Mouse (Mus musculus) cerebellum, adult 2 months (tissue): ENCODE data around the gene Ttc8. TPM values are rescaled to one million over a fixed set of nuclear protein-coding genes. Genes with fewer than 3 reads are reported as not detected.

ENCODE experiments used
- DNase-seq, 2 experiments: peaks; one replicate each; pipeline ENCODE4 v3.0.0; 2021
- H3K27ac ChIP-seq: fragments of 200-500 bp; 2 replicates; pipeline ENCODE4 v1.5.1; 2012; ENCODE audit warnings: low read length, control low read depth, inconsistent platforms; ENCODE audit not compliant: insufficient read depth
- H3K27me3 ChIP-seq: fragments of 200-500 bp; 2 replicates; pipeline ENCODE4 v1.6.1; 2012; ENCODE audit warnings: inconsistent platforms, mild to moderate bottlenecking, low read length, moderate library complexity; ENCODE audit not compliant: control insufficient read depth, insufficient read depth
- H3K4me1 ChIP-seq: fragments of 200-500 bp; 2 replicates; pipeline ENCODE4 v1.6.1; 2011; ENCODE audit warnings: low read length; ENCODE audit not compliant: control insufficient read depth, insufficient read depth
- H3K4me3 ChIP-seq: fragments of 200-500 bp; replicated peaks from 2 replicates; pipeline ENCODE3; 2011; ENCODE audit warnings: mild to moderate bottlenecking, low read depth, low read length, control low read depth; ENCODE audit not compliant: insufficient read depth
- CTCF ChIP-seq: fragments of 200-500 bp; IDR thresholded peaks from 2 replicates; pipeline ENCODE4 v1.5.1; 2011; ENCODE audit warnings: low read depth, mild to moderate bottlenecking, control low read depth, low read length, moderate library complexity, borderline replicate concordance; ENCODE audit not compliant: insufficient read depth
- POLR2A ChIP-seq: fragments of 200-500 bp; IDR thresholded peaks from 2 replicates; pipeline ENCODE4 v1.6.1; 2011; ENCODE audit warnings: low read length, control low read depth, borderline replicate concordance; ENCODE audit not compliant: insufficient read depth
- WGBS: fragments of 180-500 bp; shearing (Covaris S2); methylation state at CpG from one replicate; pipeline ENCODE4 v1.1.7; 2018; 5-methylcytosine and 5-hydroxymethylcytosine counted together
- polyA plus RNA-seq: library from polyadenylated mRNA; depleted of rRNA; stranded (reverse); fragments of >200 nt; gene quantifications from 2 replicates; pipeline ENCODE4 v1.2.3, GENCODE M21; 2012

Gene Ttc8
- polyA plus RNA-seq, 1 experiment: 52.2 TPM

DNA sequence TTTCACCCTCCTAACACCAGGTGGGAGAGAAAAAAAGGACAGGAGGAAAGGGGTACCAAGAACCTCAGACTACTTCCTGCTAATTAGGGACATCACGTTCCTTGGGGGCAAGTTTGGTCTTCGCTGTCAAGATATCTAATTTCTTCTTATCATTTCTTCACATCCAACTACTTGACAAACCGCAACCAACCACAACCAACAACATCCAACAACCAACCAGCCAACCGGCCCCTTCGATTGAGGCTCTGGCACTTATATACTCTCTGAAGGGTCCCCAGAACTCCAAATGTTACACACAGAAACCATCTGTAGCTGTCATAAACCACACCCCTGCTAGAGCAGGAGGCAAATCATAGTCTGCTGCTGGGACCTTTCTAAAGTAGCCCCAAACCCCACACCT, 76.7 kb downstream of the Ttc8 start:
- 96% methylated on average over 5 of the region's 5 CpGs for WGBS

DNA sequence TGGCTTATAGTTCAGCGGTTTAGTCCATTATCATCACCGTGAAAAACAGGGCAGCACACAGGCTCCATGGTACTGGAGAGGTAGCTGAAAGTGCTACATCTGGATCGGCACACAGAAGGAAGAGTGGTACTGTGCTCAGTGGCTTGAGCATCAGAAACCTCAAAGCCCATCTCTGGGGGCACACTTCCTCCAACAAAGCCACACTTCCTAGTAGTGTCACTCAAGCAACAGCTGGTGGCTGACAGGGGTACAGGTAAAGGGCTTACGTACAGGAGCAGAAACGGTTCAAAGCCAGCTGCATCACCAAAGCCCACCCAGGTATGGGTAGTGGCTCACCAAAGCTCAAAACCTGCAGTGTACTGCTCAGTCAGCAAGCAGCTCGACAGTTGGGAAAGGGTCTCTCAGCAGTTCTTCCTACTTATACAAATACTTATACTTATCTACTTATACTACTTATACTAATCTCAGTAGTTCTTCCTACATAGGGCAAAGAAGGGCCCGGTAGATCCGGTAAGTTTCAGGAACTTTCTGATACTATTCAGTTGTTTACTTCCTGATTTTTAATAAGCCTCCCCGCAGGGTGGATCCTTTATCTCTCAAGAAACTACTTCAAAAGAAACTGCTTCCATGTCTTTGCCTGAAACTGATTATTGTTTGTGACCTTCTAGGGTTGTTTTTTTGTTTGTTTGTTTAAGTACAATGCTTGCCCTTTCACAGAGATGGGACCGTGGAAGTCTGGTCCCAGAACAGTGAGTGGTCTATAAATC, 78.5 kb downstream of the Ttc8 start:
- Histone ChIP-seq H3K4me1 (peaks cover 6% of the 10 kb centered on the region), H3K27me3 (no peaks in the 10 kb centered on the region), H3K27ac (no peak overlapping the region), H3K4me3 (no peak overlapping the region)
- TF ChIP-seq POLR2A (no peak), CTCF (no peak)
- no peak for DNase-seq
- 91% methylated on average over 10 of the region's 10 CpGs for WGBS

More for the DNA sequence above, 76.7 kb downstream of the Ttc8 start:
- no peak overlapping the region for H3K4me3 ChIP-seq
- H3K27me3 ChIP-seq: no peaks in the 10 kb centered on the region
- peaks cover 6% of the 10 kb centered on the region for H3K4me1 ChIP-seq
- TF ChIP-seq POLR2A (no peak), CTCF (no peak)
- DNase-seq: no peak
- no peak overlapping the region for H3K27ac ChIP-seq

DNA sequence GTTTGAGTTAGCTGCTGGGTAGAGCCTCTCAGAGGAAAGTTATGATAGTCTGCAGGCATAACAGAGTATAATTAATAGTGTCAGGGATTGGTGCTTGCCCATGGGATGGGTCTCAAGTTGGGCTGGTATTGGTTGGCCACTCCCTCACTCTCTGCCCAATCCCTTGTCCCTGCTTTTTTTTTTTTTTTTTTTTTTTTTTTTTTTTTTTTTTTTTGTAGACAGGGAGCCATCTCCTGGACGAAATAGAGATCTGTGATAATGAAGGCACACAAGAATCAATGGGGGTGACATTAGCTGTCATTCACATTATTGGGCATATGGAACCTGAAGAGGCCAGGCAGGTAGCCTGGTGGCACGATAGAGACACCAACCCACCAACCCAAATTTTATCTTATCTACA, 79.9 kb downstream of the Ttc8 start:
- H3K27ac ChIP-seq: no peak overlapping the region
- no peaks in the 10 kb centered on the region for H3K27me3 ChIP-seq
- peaks cover 1% of the 10 kb centered on the region; the same call in 1 of the 2 replicates for H3K4me1 ChIP-seq
- no peak for DNase-seq
- no peak overlapping the region for H3K4me3 ChIP-seq
- whole genome bisulfite sequencing: 85% methylated on average over 2 of the region's 2 CpGs
- TF ChIP-seq CTCF (no peak), POLR2A (no peak)

- H3K27me3 ChIP-seq: no peaks in the 10 kb centered on the region
- DNase-seq: no peak
- WGBS: 79% methylated on average over 4 of the region's 4 CpGs
- H3K4me3 ChIP-seq: no peak overlapping the region
- H3K27ac ChIP-seq: no peak overlapping the region
- no peaks in the 10 kb centered on the region for H3K4me1 ChIP-seq
- TF ChIP-seq CTCF (no peak), POLR2A (no peak)
Observed at GRCm38 (mm10) chr12:99003046-99003445, 82.7 kb downstream of the Ttc8 start.

- WGBS: 94% methylated on average over 2 of the region's 2 CpGs
- no peak overlapping the region for H3K27ac ChIP-seq
- TF ChIP-seq POLR2A: no peak
- TF ChIP-seq CTCF: no peak
- DNase-seq: no peak
- no peak overlapping the region for H3K4me3 ChIP-seq
- no peaks in the 10 kb centered on the region for H3K4me1 ChIP-seq
- no peaks in the 10 kb centered on the region for H3K27me3 ChIP-seq
Observed at GRCm38 (mm10) chr12:99004752-99005151, 84.4 kb downstream of the Ttc8 start.

GRCm38 (mm10) chr12:99008786-99009185, 88.4 kb downstream of the Ttc8 start:
- WGBS: 63% methylated on average over 1 of the region's 1 CpGs

GRCm38 (mm10) chr12:99009430-99009829, 89.1 kb downstream of the Ttc8 start:
- no peaks in the 10 kb centered on the region for H3K27me3 ChIP-seq
- no peak overlapping the region for H3K4me3 ChIP-seq
- DNase-seq: no peak
- H3K4me1 ChIP-seq: no peaks in the 10 kb centered on the region
- TF ChIP-seq CTCF: no peak
- TF ChIP-seq POLR2A: no peak
- WGBS: 63% methylated on average over 4 of the region's 4 CpGs
- H3K27ac ChIP-seq: no peak overlapping the region

More at GRCm38 (mm10) chr12:99008786-99009185, 88.4 kb downstream of the Ttc8 start:
- no peaks in the 10 kb centered on the region for H3K4me1 ChIP-seq
- no peaks in the 10 kb centered on the region for H3K27me3 ChIP-seq
- no peak overlapping the region for H3K4me3 ChIP-seq
- DNase-seq: no peak
- TF ChIP-seq POLR2A (no peak), CTCF (no peak)
- no peak overlapping the region for H3K27ac ChIP-seq

GRCm38 (mm10) chr12:99010044-99010443, 89.7 kb downstream of the Ttc8 start:
- 75% methylated on average over 6 of the region's 6 CpGs for WGBS
- TF ChIP-seq CTCF: no peak
- no peak for TF ChIP-seq POLR2A
- no peak overlapping the region for H3K27ac ChIP-seq
- H3K27me3 ChIP-seq: no peaks in the 10 kb centered on the region
- DNase-seq: no peak
- H3K4me1 ChIP-seq: no peaks in the 10 kb centered on the region
- no peak overlapping the region for H3K4me3 ChIP-seq
